12 mouse cellular contexts compared by ENCODE assay signal in the genomic region with DNA sequence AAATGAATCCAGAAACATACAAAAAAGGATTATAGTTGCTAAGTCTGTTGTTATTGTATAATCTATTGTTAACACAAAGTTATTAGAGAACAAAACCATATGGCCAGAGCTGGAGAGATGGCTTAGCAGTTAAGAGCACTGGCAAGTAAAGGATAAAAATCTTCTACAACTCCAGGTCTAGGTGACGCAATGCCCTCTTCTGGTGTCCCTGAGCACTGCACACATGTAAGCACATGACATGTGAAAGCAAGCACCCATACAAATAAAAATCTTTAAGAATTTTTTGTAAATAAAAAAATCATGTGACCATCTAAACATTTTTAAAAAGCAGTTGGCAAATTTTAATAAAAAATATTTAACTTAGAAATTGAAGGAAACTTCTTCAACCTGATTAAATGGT. TPM values are rescaled to one million over a fixed set of nuclear protein-coding genes. Genes with fewer than 3 reads are reported as not detected.
A peak's percentile ranks its signal among the peaks of the same experiment; 100 is the strongest.
DNase-seq lines count a peak whose midpoint lies in the region; ATAC-seq and TF ChIP-seq lines count a peak whose summit lies in the region.
"Had no signal": no experiment of that assay in that cellular context is flagged by ENCODE, and none has a peak within 500 bp of the region (broad histone marks: within the 10 kb centered on the region; RNA-seq: fewer than 3 reads in every experiment).

No protein-coding gene starts in this region.

- no peak for TF ChIP-seq EP300 in heart, postnatal 0 days (IDR thresholded peaks at IDR 0.05; ENCODE audit: low read depth)

- no peaks in the 10 kb centered on the region for H3K9me3 ChIP-seq in heart, postnatal 0 days (replicated peaks; ENCODE audit: control insufficient read depth, low read length)
- H3K9me3 ChIP-seq in midbrain, embryonic 11.5 days (ENCODE audit: control insufficient read depth, low read length), result no peaks in the 10 kb centered on the region
- no peaks in the 10 kb centered on the region for H3K9me3 ChIP-seq in forebrain, embryonic 14.5 days (replicated peaks; ENCODE audit: control insufficient read depth, low read length)
- H3K9me3 ChIP-seq: embryonic facial prominence, embryonic 12.5 days; liver, embryonic 15.5 days had no signal

- peaks cover 6% of the 10 kb centered on the region; the same call in 1 of the 2 replicates for H3K4me1 ChIP-seq in heart, postnatal 0 days (ENCODE audit: control insufficient read depth, insufficient read depth)
- no peaks in the 10 kb centered on the region for H3K4me1 ChIP-seq in thymus, adult 2 months (replicated peaks; ENCODE audit: control insufficient read depth, insufficient read depth, low read length)
- no peaks in the 10 kb centered on the region for H3K4me1 ChIP-seq in midbrain, embryonic 11.5 days (ENCODE audit: control insufficient read depth, insufficient read depth, low read length)
- H3K4me1 ChIP-seq in forebrain, embryonic 14.5 days (ENCODE audit: control insufficient read depth, insufficient read depth, low read length), result no peaks in the 10 kb centered on the region
- H3K4me1 ChIP-seq: embryonic facial prominence, embryonic 12.5 days had no signal

- no peak overlapping the region for H3K9ac ChIP-seq in heart, postnatal 0 days (replicated peaks; ENCODE audit: low read depth, low read length)
- H3K9ac ChIP-seq in midbrain, embryonic 11.5 days (ENCODE audit: low read length), result no peak overlapping the region
- H3K9ac ChIP-seq in forebrain, embryonic 14.5 days (ENCODE audit: low read length), result no peak overlapping the region
- H3K9ac ChIP-seq: embryonic facial prominence, embryonic 12.5 days; hindbrain, embryonic 14.5 days; liver, embryonic 15.5 days had no signal

- no peak overlapping the region for H3K4me2 ChIP-seq in heart, postnatal 0 days (ENCODE audit: low read depth, low read length)
- H3K4me2 ChIP-seq in midbrain, embryonic 11.5 days, result no peak overlapping the region
- no peak overlapping the region for H3K4me2 ChIP-seq in forebrain, embryonic 14.5 days (ENCODE audit: low read length)
- H3K4me2 ChIP-seq: embryonic facial prominence, embryonic 12.5 days; hindbrain, embryonic 14.5 days; liver, embryonic 15.5 days had no signal

- intact Hi-C loops in heart, postnatal 10 days (cut with DNase I), result no loop called here

- TF ChIP-seq CTCF in heart, postnatal 0 days (IDR thresholded peaks at IDR 0.05; ENCODE audit: low read depth), result 0 out of 2 replicates have a peak, but pooled peaks have one; percentile 7
- no peak for TF ChIP-seq CTCF in thymus, adult 2 months (IDR thresholded peaks at IDR 0.05; ENCODE audit: borderline replicate concordance, control insufficient read depth, extremely low read depth, insufficient read depth, low read length, poor library complexity)

- 97% methylated on average over 1 of the region's 1 CpGs for WGBS in heart, postnatal 0 days
- WGBS in thymus, adult 2 months, result 98% methylated on average over 1 of the region's 1 CpGs
- 88% methylated on average over 1 of the region's 1 CpGs for WGBS in midbrain, embryonic 11.5 days
- WGBS in forebrain, embryonic 14.5 days, result 100% methylated on average over 1 of the region's 1 CpGs

- no peak overlapping the region for H3K27ac ChIP-seq in heart, postnatal 0 days (ENCODE audit: low read depth)
- no peak overlapping the region for H3K27ac ChIP-seq in thymus, adult 2 months (ENCODE audit: control insufficient read depth, insufficient read depth, low read length)
- H3K27ac ChIP-seq in midbrain, embryonic 11.5 days (ENCODE audit: low read depth, low read length), result no peak overlapping the region
- no peak overlapping the region for H3K27ac ChIP-seq in forebrain, embryonic 14.5 days (ENCODE audit: low read depth, low read length)
- H3K27ac ChIP-seq: embryonic facial prominence, embryonic 12.5 days; hindbrain, embryonic 14.5 days; liver, embryonic 15.5 days had no signal

- H3K27me3 ChIP-seq in heart, postnatal 0 days (ENCODE audit: control insufficient read depth, insufficient read depth, low read length), result no peaks in the 10 kb centered on the region
- no peaks in the 10 kb centered on the region for H3K27me3 ChIP-seq in thymus, adult 2 months (ENCODE audit: control insufficient read depth, insufficient read depth, low read length)
- no peaks in the 10 kb centered on the region for H3K27me3 ChIP-seq in midbrain, embryonic 11.5 days (ENCODE audit: control insufficient read depth, insufficient read depth, low read length)
- H3K27me3 ChIP-seq in forebrain, embryonic 14.5 days (replicated peaks; ENCODE audit: control insufficient read depth, insufficient read depth, low read length), result no peaks in the 10 kb centered on the region
- H3K27me3 ChIP-seq: embryonic facial prominence, embryonic 12.5 days; liver, embryonic 15.5 days had no signal

- DNase-seq in heart, postnatal 0 days (ENCODE audit: low spot score), result no peak
- no peak for DNase-seq in heart, postnatal 10 days
- peak; percentile 37 for DNase-seq in thymus, adult 2 months
- DNase-seq in thymus, postnatal 0 days (ENCODE audit: low spot score), result no peak
- peak; percentile 56 for DNase-seq in induced T-regulatory cell, adult 2 months (ENCODE audit: low read depth)
- peak; percentile 65 for DNase-seq in thymus, postnatal 4 days
- no peak for DNase-seq in midbrain, embryonic 11.5 days (ENCODE audit: low spot score, missing footprints)
- no peak for DNase-seq in forebrain, embryonic 14.5 days (ENCODE audit: low spot score)
- DNase-seq: layer of hippocampus, adult 9-11 months had no signal

- no peak overlapping the region for H3K4me3 ChIP-seq in heart, postnatal 0 days (ENCODE audit: low read depth, low read length)
- H3K4me3 ChIP-seq in thymus, adult 2 months (ENCODE audit: control insufficient read depth, insufficient read depth, low read length), result no peak overlapping the region
- no peak overlapping the region for H3K4me3 ChIP-seq in midbrain, embryonic 11.5 days (ENCODE audit: low read depth, low read length)
- H3K4me3 ChIP-seq in forebrain, embryonic 14.5 days (ENCODE audit: low read depth, low read length), result no peak overlapping the region
- H3K4me3 ChIP-seq: embryonic facial prominence, embryonic 12.5 days; liver, embryonic 15.5 days had no signal

- no peak for TF ChIP-seq POLR2A in thymus, adult 2 months (IDR thresholded peaks at IDR 0.05; ENCODE audit: control insufficient read depth, extremely low read depth, insufficient read depth, low read length, poor library complexity)

- no peak for ATAC-seq in heart, postnatal 0 days (ENCODE audit: insufficient read depth, low read depth)
- no peak for ATAC-seq in midbrain, embryonic 11.5 days (ENCODE audit: low FRiP score)
- ATAC-seq in forebrain, embryonic 14.5 days, result no peak

- no peaks in the 10 kb centered on the region for H3K36me3 ChIP-seq in heart, postnatal 0 days (replicated peaks; ENCODE audit: control insufficient read depth, insufficient read depth, low read length)
- H3K36me3 ChIP-seq in thymus, adult 2 months (ENCODE audit: control insufficient read depth, insufficient read depth, low read length), result no peaks in the 10 kb centered on the region
- no peaks in the 10 kb centered on the region for H3K36me3 ChIP-seq in midbrain, embryonic 11.5 days (ENCODE audit: control insufficient read depth, insufficient read depth, low read length)
- H3K36me3 ChIP-seq in forebrain, embryonic 14.5 days (ENCODE audit: control insufficient read depth, insufficient read depth, low read length), result no peaks in the 10 kb centered on the region
- H3K36me3 ChIP-seq: liver, embryonic 15.5 days had no signal

RNA-seq across cellular contexts. Expression of a gene that starts 17.4 kb away (rescaled TPM):
- 33.5 and 34.7 TPM in 2 replicates for total RNA-seq in heart, postnatal 0 days (2014; rRNA removed; ENCODE audit: low replicate concordance)
- polyA plus RNA-seq in heart, postnatal 0 days (2015; fragmentation: Nextera tagmentation; extraction: Ambion mirVana), result 7.5 and 8.3 TPM in 2 replicates
- 10 to 100 TPM; 34.4 to 37.4 TPM for total RNA-seq in heart, postnatal 10 days (2021)
- 202 and 225 TPM in 2 replicates for polyA plus RNA-seq in thymus, adult 2 months (2012; rRNA removed)
- polyA plus RNA-seq in thymus, postnatal 0 days (2015; fragmentation: Nextera tagmentation; extraction: Ambion mirVana), result 17.5 and 18.3 TPM in 2 replicates
- 31.7 and 32.9 TPM in 2 replicates for polyA plus RNA-seq in midbrain, embryonic 11.5 days (2014; fragmentation: Nextera tagmentation; extraction: Ambion mirVana)
- 26.3 and 32.3 TPM in 2 replicates for polyA plus RNA-seq in forebrain, embryonic 14.5 days (2014; fragmentation: Nextera tagmentation; extraction: Ambion mirVana)

Comparison
In these comparisons a context has a peak if more than half of its experiments do, and no peak if none do; other contexts are left out.
1. DNase-seq: peak in thymus, adult 2 months (single experiment), induced T-regulatory cell, adult 2 months (single experiment) and thymus, postnatal 4 days (single experiment); none in heart, postnatal 0 days (single experiment), heart, postnatal 10 days (0 of 2), thymus, postnatal 0 days (single experiment), midbrain, embryonic 11.5 days (single experiment) and forebrain, embryonic 14.5 days (single experiment).